Mouse (Mus musculus): ENCODE results near the gene Ptprm. TPM values are rescaled to one million over a fixed set of nuclear protein-coding genes. Genes with fewer than 3 reads are reported as not detected.

Gene Ptprm
- total RNA-seq, 2 experiments from 2014 or later = 21.0 to 23.6 TPM

- no peak for DNase-seq
Observed at GRCm38 (mm10) chr17:66711221-66712016, 642.8 kb downstream of the Ptprm start.

- DNase-seq = no peak
Observed at GRCm38 (mm10) chr17:66710568-66710967, 643.7 kb downstream of the Ptprm start.

- DNase-seq = no peak
Observed at GRCm38 (mm10) chr17:66708748-66709147, 645.5 kb downstream of the Ptprm start.

- DNase-seq = no peak
Observed at GRCm38 (mm10) chr17:66707684-66708083, 646.6 kb downstream of the Ptprm start.

GRCm38 (mm10) chr17:66701358-66702184 is 652.7 kb downstream of the Ptprm start:
- DNase-seq = no peak

GRCm38 (mm10) chr17:66699896-66700295 is 654.4 kb downstream of the Ptprm start:
- no peak for DNase-seq

- no peak for DNase-seq
Observed at GRCm38 (mm10) chr17:66697650-66698049, 656.6 kb downstream of the Ptprm start.

GRCm38 (mm10) chr17:66696531-66697172 is 657.6 kb downstream of the Ptprm start:
- no peak for DNase-seq

- no peak for DNase-seq
Observed at GRCm38 (mm10) chr17:66694326-66694725, 659.9 kb downstream of the Ptprm start.

GRCm38 (mm10) chr17:66693676-66694304 is 660.5 kb downstream of the Ptprm start:
- no peak for DNase-seq

- DNase-seq = no peak
Observed at GRCm38 (mm10) chr17:66692941-66693675, 661.1 kb downstream of the Ptprm start.

GRCm38 (mm10) chr17:66688179-66688578 is 666.1 kb downstream of the Ptprm start:
- no peak for DNase-seq

- no peak for DNase-seq
Observed at GRCm38 (mm10) chr17:66687543-66687942, 666.7 kb downstream of the Ptprm start.

GRCm38 (mm10) chr17:66686701-66687489 is 667.4 kb downstream of the Ptprm start:
- peak; percentile 24 to 43 for DNase-seq

GRCm38 (mm10) chr17:66683411-66683810 is 670.8 kb downstream of the Ptprm start:
- DNase-seq = no peak

- DNase-seq = peak in 1 of 2 experiments; percentile 27
Observed at GRCm38 (mm10) chr17:66680662-66681061, 673.6 kb downstream of the Ptprm start.

- DNase-seq = no peak
Observed at GRCm38 (mm10) chr17:66674667-66675066, 679.6 kb downstream of the Ptprm start.

GRCm38 (mm10) chr17:66671715-66672230 is 682.5 kb downstream of the Ptprm start:
- DNase-seq = no peak

- DNase-seq = no peak
Observed at GRCm38 (mm10) chr17:66671287-66671686, 683.0 kb downstream of the Ptprm start.

- DNase-seq = no peak
Observed at GRCm38 (mm10) chr17:66665791-66666190, 688.5 kb downstream of the Ptprm start.
